ENCODE assay signal across 13 mouse cellular contexts in genomic region chr13:102548252-102548651, GRCm38 (mm10).
"Had no signal": no experiment of that assay in that cellular context is flagged by ENCODE, and none has a peak within 500 bp of the region (broad histone marks: within the 10 kb centered on the region; RNA-seq: fewer than 3 reads in every experiment).

No protein-coding gene starts in this region.

- H3K4me3 ChIP-seq: limb, embryonic 12.5 days; liver, embryonic 13.5 days; midbrain, embryonic 13.5 days; neural tube, embryonic 13.5 days had no signal

- H3K4me2 ChIP-seq: limb, embryonic 12.5 days; liver, embryonic 13.5 days; midbrain, embryonic 13.5 days; neural tube, embryonic 13.5 days had no signal

- H3K4me1 ChIP-seq: liver, embryonic 13.5 days had no signal

- H3K27me3 ChIP-seq: liver, embryonic 13.5 days; midbrain, embryonic 13.5 days; neural tube, embryonic 13.5 days had no signal

- H3K9me3 ChIP-seq: limb, embryonic 12.5 days; liver, embryonic 13.5 days; midbrain, embryonic 13.5 days; neural tube, embryonic 13.5 days had no signal

- ATAC-seq: liver, postnatal 0 days; midbrain, embryonic 13.5 days had no signal

- H3K36me3 ChIP-seq: limb, embryonic 12.5 days; liver, embryonic 13.5 days; midbrain, embryonic 13.5 days; neural tube, embryonic 13.5 days had no signal

- DNase-seq: kidney, adult 9 months; kidney, postnatal 36 days; layer of hippocampus, adult 9-11 months; layer of hippocampus, postnatal 36 days; liver; liver, embryonic 13.5 days; liver, postnatal 0 days; right cerebral cortex, postnatal 14 days; thymus, postnatal 36 days had no signal

- H3K27ac ChIP-seq: kidney, postnatal 0 days; limb, embryonic 12.5 days; liver, embryonic 13.5 days; midbrain, embryonic 13.5 days; neural tube, embryonic 13.5 days had no signal

- H3K9ac ChIP-seq: limb, embryonic 12.5 days; liver, embryonic 13.5 days; liver, postnatal 0 days; midbrain, embryonic 13.5 days; neural tube, embryonic 13.5 days had no signal
